Mouse (Mus musculus): ENCODE measurements around the gene Klhl10.

Klhl10 gene

GRCm38 (mm10) chr11:100435678-100436246 is 6.0 kb upstream of the Klhl10 start:
- in situ Hi-C loops (cut with MboI; ENCODE audit: low pct_unique_long_range_greater_than_20kb in 1 of 2, low sequenced_read_pairs in 2 of 2, unreplicated experiment in 1 of 2) = no loop called here

- in situ Hi-C loops (cut with MboI; ENCODE audit: low pct_unique_long_range_greater_than_20kb in 1 of 2, low sequenced_read_pairs in 2 of 2, unreplicated experiment in 1 of 2) = no loop called here
These were observed 3.8 kb upstream of the Klhl10 start for GRCm38 (mm10) chr11:100437901-100438300.

GRCm38 (mm10) chr11:100440691-100441522 is 810 bp upstream of the Klhl10 start:
- in situ Hi-C loops (cut with MboI; ENCODE audit: low pct_unique_long_range_greater_than_20kb in 1 of 2, low sequenced_read_pairs in 2 of 2, unreplicated experiment in 1 of 2) = no loop called here

- in situ Hi-C loops (cut with MboI; ENCODE audit: low pct_unique_long_range_greater_than_20kb in 1 of 2, low sequenced_read_pairs in 2 of 2, unreplicated experiment in 1 of 2) = no loop called here
These were observed 908 bp downstream of the Klhl10 start for GRCm38 (mm10) chr11:100442625-100443024.

GRCm38 (mm10) chr11:100457247-100457646 is 15.5 kb downstream of the Klhl10 start:
- in situ Hi-C loops (cut with MboI; ENCODE audit: low pct_unique_long_range_greater_than_20kb in 1 of 2, low sequenced_read_pairs in 2 of 2, unreplicated experiment in 1 of 2) = no loop called here

GRCm38 (mm10) chr11:100457711-100458110 is 16.0 kb downstream of the Klhl10 start:
- in situ Hi-C loops (cut with MboI; ENCODE audit: low pct_unique_long_range_greater_than_20kb in 1 of 2, low sequenced_read_pairs in 2 of 2, unreplicated experiment in 1 of 2) = no loop called here

- in situ Hi-C loops (cut with MboI; ENCODE audit: low pct_unique_long_range_greater_than_20kb in 1 of 2, low sequenced_read_pairs in 2 of 2, unreplicated experiment in 1 of 2) = no loop called here
These were observed 21.0 kb downstream of the Klhl10 start for GRCm38 (mm10) chr11:100462699-100463098.

GRCm38 (mm10) chr11:100465229-100465792 is 23.6 kb downstream of the Klhl10 start:
- in situ Hi-C loops (cut with MboI; ENCODE audit: low pct_unique_long_range_greater_than_20kb in 1 of 2, low sequenced_read_pairs in 2 of 2, unreplicated experiment in 1 of 2) = no loop called here

GRCm38 (mm10) chr11:100465833-100466232 is 24.1 kb downstream of the Klhl10 start:
- in situ Hi-C loops (cut with MboI; ENCODE audit: low pct_unique_long_range_greater_than_20kb in 1 of 2, low sequenced_read_pairs in 2 of 2, unreplicated experiment in 1 of 2) = no loop called here

- in situ Hi-C loops (cut with MboI; ENCODE audit: low pct_unique_long_range_greater_than_20kb in 1 of 2, low sequenced_read_pairs in 2 of 2, unreplicated experiment in 1 of 2) = no loop called here
These were observed 29.9 kb downstream of the Klhl10 start for GRCm38 (mm10) chr11:100471352-100472196.

- in situ Hi-C loops (cut with MboI; ENCODE audit: low pct_unique_long_range_greater_than_20kb in 1 of 2, low sequenced_read_pairs in 2 of 2, unreplicated experiment in 1 of 2) = no loop called here
These were observed 30.6 kb downstream of the Klhl10 start, which contains the start of gene Klhl11 for GRCm38 (mm10) chr11:100472197-100472934. Klhl11 (minus strand) TSS chr11:100472741.

GRCm38 (mm10) chr11:100472935-100473295 is 31.2 kb downstream of the Klhl10 start:
- in situ Hi-C loops (cut with MboI; ENCODE audit: low pct_unique_long_range_greater_than_20kb in 1 of 2, low sequenced_read_pairs in 2 of 2, unreplicated experiment in 1 of 2) = no loop called here

GRCm38 (mm10) chr11:100476281-100476680 is 34.6 kb downstream of the Klhl10 start:
- in situ Hi-C loops (cut with MboI; ENCODE audit: low pct_unique_long_range_greater_than_20kb in 1 of 2, low sequenced_read_pairs in 2 of 2, unreplicated experiment in 1 of 2) = no loop called here

- in situ Hi-C loops (cut with MboI; ENCODE audit: low pct_unique_long_range_greater_than_20kb in 1 of 2, low sequenced_read_pairs in 2 of 2, unreplicated experiment in 1 of 2) = no loop called here
These were observed 37.4 kb downstream of the Klhl10 start for GRCm38 (mm10) chr11:100479152-100479551.

- in situ Hi-C loops (cut with MboI; ENCODE audit: low pct_unique_long_range_greater_than_20kb in 1 of 2, low sequenced_read_pairs in 2 of 2, unreplicated experiment in 1 of 2) = loop anchor here in 1 of 2 experiments (5.0 kb wide), 1 partner anchor 103 kb away; no protein-coding TSS in a partner anchor
These were observed 42.7 kb downstream of the Klhl10 start for GRCm38 (mm10) chr11:100484461-100484860.

GRCm38 (mm10) chr11:100485801-100486538 is 44.3 kb downstream of the Klhl10 start:
- in situ Hi-C loops (cut with MboI; ENCODE audit: low pct_unique_long_range_greater_than_20kb in 1 of 2, low sequenced_read_pairs in 2 of 2, unreplicated experiment in 1 of 2) = no loop called here

GRCm38 (mm10) chr11:100490951-100491350 is 49.2 kb downstream of the Klhl10 start:
- in situ Hi-C loops (cut with MboI; ENCODE audit: low pct_unique_long_range_greater_than_20kb in 1 of 2, low sequenced_read_pairs in 2 of 2, unreplicated experiment in 1 of 2) = no loop called here
